Mouse (Mus musculus) embryonic facial prominence, embryonic 13.5 days (tissue): ENCODE measurements around the gene Foxo1. TPM values are rescaled to one million over a fixed set of nuclear protein-coding genes. Genes with fewer than 3 reads are reported as not detected.

Experiments
- ATAC-seq: fragments of 200-750 bp; cut with Nextera tagmentation; 2 replicates; pipeline ENCODE4 v1.8.0; 2017; ENCODE audit warnings: low read depth; ENCODE audit not compliant: insufficient number of reproducible peaks, insufficient read depth, low FRiP score, low TSS enrichment
- H3K27ac ChIP-seq: fragments of 300-500 bp; sonication (generic); 2 replicates; pipeline ENCODE4 v1.5.1; 2015; ENCODE audit warnings: moderate library complexity, mild to moderate bottlenecking, inconsistent platforms
- H3K27me3 ChIP-seq: fragments of 300-500 bp; sonication (generic); 2 replicates; pipeline ENCODE4 v1.6.1; 2015; ENCODE audit warnings: mild to moderate bottlenecking, inconsistent platforms
- H3K36me3 ChIP-seq: fragments of 300-500 bp; sonication (generic); 2 replicates; pipeline ENCODE4 v1.6.1; 2015; ENCODE audit warnings: mild to moderate bottlenecking, inconsistent platforms
- H3K4me1 ChIP-seq: fragments of 300-500 bp; sonication (generic); 2 replicates; pipeline ENCODE4 v1.6.1; 2015; ENCODE audit warnings: inconsistent platforms
- H3K4me2 ChIP-seq: fragments of 300-500 bp; sonication (generic); 2 replicates; pipeline ENCODE4 v1.6.1; 2015; ENCODE audit warnings: moderate library complexity, mild to moderate bottlenecking, inconsistent platforms
- H3K4me3 ChIP-seq: fragments of 300-500 bp; sonication (generic); 2 replicates; pipeline ENCODE4 v1.5.1; 2015; ENCODE audit warnings: mild to moderate bottlenecking, inconsistent platforms
- H3K9ac ChIP-seq: fragments of 300-500 bp; sonication (generic); 2 replicates; pipeline ENCODE4 v1.6.1; 2015; ENCODE audit warnings: mild to moderate bottlenecking, inconsistent platforms
- H3K9me3 ChIP-seq: fragments of 300-500 bp; sonication (generic); 2 replicates; pipeline ENCODE4 v1.6.1; 2016; ENCODE audit warnings: inconsistent platforms
- WGBS: fragments of 180-500 bp; shearing (Covaris S2); methylation state at CpG from one replicate; pipeline ENCODE4 v1.1.7; 2015; ENCODE audit warnings: mixed read lengths; 5-methylcytosine and 5-hydroxymethylcytosine counted together
- polyA plus RNA-seq: library from polyadenylated mRNA; unstranded; fragments of >200 nt; fragmentation: Nextera tagmentation; extraction: Ambion mirVana; gene quantifications from 2 replicates; pipeline ENCODE4 v1.2.1, GENCODE M21; 2015

The Foxo1 gene
- polyA plus RNA-seq, 1 experiment from 2014 or later, result 5.7 TPM

DNA sequence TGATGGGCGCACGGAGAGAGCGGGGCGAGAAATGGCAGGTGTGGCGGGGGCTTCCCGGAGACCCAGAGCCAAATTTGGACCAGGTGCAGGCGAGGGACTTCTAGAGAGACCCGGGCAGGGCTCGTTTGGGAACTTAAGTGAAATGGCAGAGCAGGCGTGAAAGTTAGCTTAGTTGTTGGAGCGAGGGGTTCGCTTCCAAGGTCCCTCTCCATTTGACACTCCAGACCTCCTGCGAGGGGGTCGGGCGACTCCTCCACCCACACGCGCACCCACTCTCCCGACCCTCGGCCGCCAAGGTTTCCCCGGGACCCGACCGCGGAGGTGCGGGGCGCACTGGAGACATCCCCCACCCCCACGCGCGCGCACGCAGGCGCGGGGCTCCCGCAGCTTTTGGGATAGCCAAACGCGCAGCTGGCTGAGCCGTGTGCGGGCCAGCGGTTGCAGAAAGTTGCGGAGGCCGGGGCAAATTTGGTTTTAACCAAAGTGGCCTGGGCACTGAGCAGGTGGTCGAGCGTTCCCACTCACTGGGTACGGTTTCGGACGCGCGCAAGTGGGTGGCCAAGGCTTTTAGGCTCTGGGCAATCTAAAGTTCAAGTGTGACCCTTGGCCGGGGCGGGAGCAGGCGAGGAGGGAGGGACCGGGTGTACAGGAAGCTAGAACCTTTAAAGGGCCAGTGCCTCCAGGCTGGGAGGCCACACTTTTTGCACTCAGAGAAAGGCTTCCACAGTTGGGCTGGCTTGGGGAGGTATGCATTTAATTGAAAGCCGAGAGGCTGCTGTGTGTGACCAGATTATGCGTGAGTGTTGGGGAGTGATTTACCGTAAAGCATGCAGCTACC is 1.6 kb downstream of the Foxo1 start:
- Histone ChIP-seq H3K4me3 (peak overlapping the region; percentile 79), H3K9ac (peak overlapping the region; percentile 88), H3K27me3 (peaks cover 32% of the 10 kb centered on the region), H3K4me1 (peaks cover 25% of the 10 kb centered on the region), H3K4me2 (peak overlapping the region; percentile 96), H3K36me3 (no peaks in the 10 kb centered on the region), H3K9me3 (no peaks in the 10 kb centered on the region), H3K27ac (0 out of 2 replicates have a peak overlapping the region, but pooled peaks have one; percentile 14)
- ATAC-seq, result no peak
- under 1% methylated on average over 55 of the region's 55 CpGs for WGBS

DNA sequence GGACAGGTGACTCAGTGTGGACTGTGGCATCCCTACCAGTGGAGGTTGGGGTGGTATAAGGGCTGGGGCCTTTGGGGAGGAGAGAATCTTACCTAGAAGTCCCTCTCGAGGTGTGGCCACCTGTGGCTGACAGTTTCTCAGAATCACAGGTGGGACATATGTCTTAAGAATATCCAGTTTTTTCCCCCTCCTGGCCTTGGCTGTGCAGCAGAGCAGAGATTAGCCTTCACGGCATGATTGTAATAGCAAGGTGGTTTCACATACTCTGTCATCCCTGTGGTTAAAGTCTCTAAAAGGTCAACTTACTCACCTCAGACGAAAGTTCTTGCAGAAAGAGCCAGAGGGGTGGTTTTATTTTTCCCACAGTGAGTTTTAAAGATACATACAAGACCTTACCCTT is 2.4 kb downstream of the Foxo1 start:
- peaks cover 27% of the 10 kb centered on the region for H3K27me3 ChIP-seq
- H3K4me3 ChIP-seq, result peak overlapping the region; percentile 79
- peak overlapping the region; percentile 88 for H3K9ac ChIP-seq
- H3K9me3 ChIP-seq, result no peaks in the 10 kb centered on the region
- H3K4me1 ChIP-seq, result peaks cover 30% of the 10 kb centered on the region
- H3K27ac ChIP-seq, result no peak overlapping the region
- no peak for ATAC-seq
- WGBS, result 18% methylated on average over 3 of the region's 3 CpGs
- H3K36me3 ChIP-seq, result no peaks in the 10 kb centered on the region
- peak overlapping the region; percentile 96 for H3K4me2 ChIP-seq

DNA sequence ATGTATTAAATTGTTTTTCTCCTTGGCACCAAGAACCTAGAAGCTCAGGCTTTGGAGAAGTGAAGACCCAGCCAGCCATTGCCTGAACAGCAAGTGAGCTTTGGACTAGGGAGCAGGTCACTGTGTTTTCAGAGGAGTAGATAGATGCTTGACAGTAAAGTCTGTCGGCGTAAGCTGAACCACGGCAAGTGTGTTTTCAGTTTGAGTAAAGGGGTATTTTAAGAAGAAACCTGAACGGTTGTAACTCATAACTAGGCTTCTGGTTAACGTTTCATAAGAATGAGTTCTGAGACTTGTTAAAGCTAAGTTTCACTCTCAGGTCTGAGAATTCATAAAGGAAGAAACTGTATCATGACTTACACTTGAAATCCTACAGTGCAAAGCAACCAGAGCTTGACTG is 3.2 kb downstream of the Foxo1 start:
- Histone ChIP-seq H3K4me3 (0 out of 2 replicates have a peak overlapping the region, but pooled peaks have one; percentile 2), H3K9ac (no peak overlapping the region), H3K27ac (no peak overlapping the region), H3K36me3 (no peaks in the 10 kb centered on the region), H3K27me3 (peaks cover 18% of the 10 kb centered on the region), H3K4me1 (peaks cover 28% of the 10 kb centered on the region), H3K4me2 (peak overlapping the region; percentile 96), H3K9me3 (no peaks in the 10 kb centered on the region)
- WGBS, result 55% methylated on average over 5 of the region's 5 CpGs
- ATAC-seq, result no peak

DNA sequence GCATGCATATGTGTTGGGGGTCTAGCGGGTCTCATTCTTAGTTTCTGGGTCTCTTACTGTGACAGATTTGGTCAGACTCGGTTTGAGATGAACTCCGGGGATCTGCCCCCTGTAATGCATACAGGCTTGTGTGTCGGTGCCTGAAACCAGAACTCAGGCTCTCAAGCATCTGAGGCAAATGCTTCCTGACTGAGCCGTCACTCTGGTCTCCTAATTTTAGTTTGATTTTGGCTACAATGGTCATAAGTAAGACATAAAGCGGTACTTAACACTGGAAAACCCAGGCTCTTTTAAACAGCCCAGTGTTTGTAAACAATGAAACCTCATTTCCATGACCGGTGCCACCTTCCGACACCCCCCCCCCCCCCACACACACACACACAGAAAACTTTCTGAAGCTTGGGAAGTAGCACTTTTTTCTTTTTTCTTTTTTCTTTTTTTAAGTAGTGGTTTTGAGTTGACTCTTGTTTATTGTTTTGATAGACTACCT is 4.3 kb downstream of the Foxo1 start:
- Histone ChIP-seq H3K9ac (no peak overlapping the region), H3K4me3 (no peak overlapping the region), H3K9me3 (no peaks in the 10 kb centered on the region), H3K4me1 (peaks cover 19% of the 10 kb centered on the region), H3K27me3 (peaks cover 9% of the 10 kb centered on the region), H3K36me3 (no peaks in the 10 kb centered on the region), H3K27ac (no peak overlapping the region), H3K4me2 (no peak overlapping the region)
- 55% methylated on average over 8 of the region's 8 CpGs for WGBS
- ATAC-seq, result no peak

DNA sequence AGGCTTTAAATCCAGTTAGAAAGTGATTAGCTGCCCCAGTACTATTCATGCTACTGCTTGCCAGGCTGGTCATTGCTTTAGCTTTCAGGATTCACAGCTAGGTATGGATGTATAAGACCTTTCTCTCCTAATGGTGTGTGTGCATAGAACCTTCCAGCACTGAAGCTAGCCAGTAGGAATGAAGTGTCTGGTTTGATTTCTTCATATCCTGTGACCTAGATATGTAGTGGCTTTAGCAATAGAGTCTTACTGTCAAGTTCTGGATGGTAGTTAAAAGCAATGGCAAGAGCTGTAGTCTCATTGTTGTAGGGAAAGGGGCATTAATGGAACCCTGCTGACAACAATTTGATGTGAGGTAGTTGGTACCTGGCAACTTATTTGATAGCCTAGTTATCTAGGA is 6.3 kb downstream of the Foxo1 start:
- no peaks in the 10 kb centered on the region for H3K36me3 ChIP-seq
- H3K9ac ChIP-seq, result no peak overlapping the region
- H3K4me3 ChIP-seq, result no peak overlapping the region
- H3K4me2 ChIP-seq, result no peak overlapping the region
- peaks cover 17% of the 10 kb centered on the region for H3K4me1 ChIP-seq
- peaks cover 8% of the 10 kb centered on the region for H3K27me3 ChIP-seq
- ATAC-seq, result no peak
- no peaks in the 10 kb centered on the region for H3K9me3 ChIP-seq
- H3K27ac ChIP-seq, result no peak overlapping the region

DNA sequence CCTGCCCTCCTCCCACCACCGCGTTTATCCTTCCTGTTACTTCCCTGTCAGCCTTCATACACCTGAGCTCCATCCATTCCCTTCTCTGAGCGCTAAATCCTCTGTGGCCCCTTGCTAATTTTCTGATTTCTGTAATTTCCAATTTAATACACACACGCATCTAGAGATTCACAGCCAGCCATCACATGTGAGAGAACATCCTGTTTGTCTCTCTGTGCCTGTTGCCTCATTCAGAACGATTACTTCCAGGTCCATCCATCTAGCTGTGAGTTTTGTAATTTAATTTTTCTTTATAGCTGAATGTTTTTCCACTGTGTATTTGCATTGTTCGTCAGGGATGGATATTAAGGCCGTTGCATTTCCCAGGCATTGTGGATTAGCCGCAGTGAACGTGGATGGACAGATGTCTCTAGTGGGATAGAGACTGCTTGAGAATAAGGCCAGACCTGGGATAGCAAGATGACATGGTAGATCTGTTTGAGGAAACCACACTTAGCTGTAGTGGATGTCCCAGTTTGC is 7.0 kb downstream of the Foxo1 start:
- Histone ChIP-seq H3K4me1 (peaks cover 10% of the 10 kb centered on the region), H3K27me3 (peaks cover 6% of the 10 kb centered on the region), H3K9me3 (no peaks in the 10 kb centered on the region), H3K4me3 (no peak overlapping the region), H3K27ac (no peak overlapping the region), H3K9ac (no peak overlapping the region), H3K4me2 (no peak overlapping the region), H3K36me3 (no peaks in the 10 kb centered on the region)
- 80% methylated on average over 9 of the region's 9 CpGs for WGBS
- no peak for ATAC-seq

DNA sequence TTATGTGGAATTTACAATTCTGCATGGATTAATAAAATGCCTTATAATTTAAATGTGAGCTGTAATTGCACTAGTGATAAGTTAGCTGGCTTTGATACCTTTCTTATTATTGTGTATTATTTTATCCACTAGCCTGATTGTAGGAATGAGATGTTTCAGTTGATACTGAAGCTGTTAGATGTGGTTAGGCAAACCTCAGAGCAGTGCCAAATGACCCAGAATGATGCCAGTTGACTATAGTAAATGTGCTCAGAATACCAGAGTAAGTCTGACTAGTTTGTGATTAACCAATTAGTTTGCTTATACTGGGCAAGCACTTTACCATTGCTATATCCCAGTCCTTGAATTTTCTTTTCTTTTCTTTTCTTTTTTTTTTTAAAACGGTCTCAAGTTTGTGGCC is 12.5 kb downstream of the Foxo1 start:
- Histone ChIP-seq H3K4me1 (peaks cover 3% of the 10 kb centered on the region; the same call in 1 of the 2 replicates), H3K9me3 (no peaks in the 10 kb centered on the region), H3K4me2 (no peak overlapping the region), H3K27me3 (no peaks in the 10 kb centered on the region), H3K27ac (no peak overlapping the region), H3K36me3 (no peaks in the 10 kb centered on the region), H3K4me3 (no peak overlapping the region), H3K9ac (no peak overlapping the region)
- ATAC-seq, result no peak
- WGBS, result 85% methylated on average over 1 of the region's 1 CpGs

DNA sequence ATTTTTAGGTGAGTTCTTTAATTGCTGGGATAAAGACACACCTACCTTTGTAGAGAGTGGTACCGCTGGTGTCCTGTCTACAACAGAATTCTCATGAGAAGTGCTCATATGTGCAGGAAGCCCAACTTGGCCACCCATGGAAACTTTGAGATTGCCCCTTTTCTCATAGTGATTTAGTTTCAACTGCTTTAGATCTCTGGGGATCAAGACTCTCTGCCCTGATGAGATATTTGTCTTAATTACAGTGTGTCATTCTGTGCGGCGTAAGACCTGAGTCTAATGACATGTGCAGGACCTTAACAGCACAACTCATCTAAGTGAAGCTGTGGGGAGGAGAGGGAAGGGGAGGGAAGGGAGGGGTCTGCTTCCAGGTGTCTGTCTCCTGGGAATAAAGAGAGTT is 13.7 kb downstream of the Foxo1 start:
- Histone ChIP-seq H3K9me3 (no peaks in the 10 kb centered on the region), H3K36me3 (no peaks in the 10 kb centered on the region), H3K4me3 (no peak overlapping the region), H3K4me2 (no peak overlapping the region), H3K27me3 (no peaks in the 10 kb centered on the region), H3K4me1 (peaks cover 3% of the 10 kb centered on the region; the same call in 1 of the 2 replicates), H3K27ac (no peak overlapping the region), H3K9ac (no peak overlapping the region)
- WGBS, result 66% methylated on average over 3 of the region's 3 CpGs
- ATAC-seq, result no peak

DNA sequence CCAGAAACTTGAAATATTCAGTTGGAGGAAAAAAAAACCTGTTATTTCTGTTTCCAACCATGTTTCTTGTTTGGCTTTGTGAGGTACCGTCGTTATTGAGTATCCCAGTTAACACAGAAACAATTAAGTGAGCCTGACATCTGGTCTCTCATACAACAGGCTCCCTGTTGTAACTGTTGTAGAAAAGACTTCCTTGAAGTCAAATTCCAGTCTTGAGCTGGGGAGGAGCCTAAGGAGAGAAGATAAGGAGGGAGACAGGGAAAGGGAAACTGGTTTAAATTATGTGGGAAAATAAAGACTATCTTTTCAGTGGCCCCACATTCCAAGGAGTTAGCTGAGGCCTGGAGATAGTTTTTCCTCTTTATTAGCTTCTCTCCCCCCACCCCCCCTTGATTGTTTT is 14.2 kb downstream of the Foxo1 start:
- ATAC-seq, result no peak
- 13% methylated on average over 2 of the region's 2 CpGs for WGBS
- Histone ChIP-seq H3K4me2 (no peak overlapping the region), H3K36me3 (no peaks in the 10 kb centered on the region), H3K9ac (no peak overlapping the region), H3K4me3 (no peak overlapping the region), H3K27ac (no peak overlapping the region), H3K27me3 (no peaks in the 10 kb centered on the region), H3K9me3 (no peaks in the 10 kb centered on the region), H3K4me1 (peaks cover 3% of the 10 kb centered on the region; the same call in 1 of the 2 replicates)

DNA sequence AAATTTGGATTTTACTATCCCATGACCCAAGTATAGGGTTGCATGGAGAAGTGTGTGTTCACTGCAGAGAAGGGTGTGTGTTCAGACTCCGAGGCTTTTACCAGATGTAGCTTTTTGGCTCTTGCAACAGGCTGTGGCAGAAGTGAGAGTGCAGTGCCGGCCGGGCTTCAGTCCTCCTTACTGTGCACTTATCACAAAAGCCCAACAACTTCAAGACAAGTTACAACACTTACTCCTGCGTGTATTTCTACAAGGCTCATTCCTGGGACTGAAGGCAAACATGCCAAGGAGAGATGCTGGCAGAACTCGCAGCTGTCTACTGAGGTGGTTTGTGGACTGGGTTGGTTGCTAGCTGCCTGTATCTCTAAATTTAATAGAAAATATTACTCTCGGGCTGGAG is 15.4 kb downstream of the Foxo1 start:
- Histone ChIP-seq H3K9me3 (no peaks in the 10 kb centered on the region), H3K36me3 (no peaks in the 10 kb centered on the region), H3K4me2 (no peak overlapping the region), H3K27ac (no peak overlapping the region; the same call in 1 of the 2 replicates), H3K4me3 (no peak overlapping the region), H3K9ac (no peak overlapping the region), H3K27me3 (no peaks in the 10 kb centered on the region), H3K4me1 (peaks cover 3% of the 10 kb centered on the region; the same call in 1 of the 2 replicates)
- ATAC-seq, result no peak
- WGBS, result 84% methylated on average over 6 of the region's 6 CpGs

DNA sequence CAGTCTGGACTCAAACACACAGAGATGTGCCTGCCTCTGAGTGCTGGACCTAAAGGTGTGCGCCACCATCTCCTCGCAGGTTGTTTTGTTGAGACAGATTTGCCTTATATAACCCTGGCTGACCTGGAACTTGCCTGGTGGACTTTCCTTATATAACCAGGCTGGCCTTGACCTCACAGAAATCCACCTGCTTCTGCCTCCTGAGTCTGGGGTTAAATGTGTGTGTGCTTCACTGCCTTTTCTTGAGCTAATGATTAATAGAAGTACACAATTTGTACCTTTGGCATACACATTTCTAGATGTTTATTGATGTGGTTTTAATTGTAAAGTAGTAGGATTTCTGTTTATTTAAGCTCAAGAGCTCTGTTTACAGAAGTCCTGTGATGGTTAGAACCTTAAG is 22.7 kb downstream of the Foxo1 start:
- H3K9ac ChIP-seq, result no peak overlapping the region
- no peak for ATAC-seq
- WGBS, result 98% methylated on average over 2 of the region's 2 CpGs

DNA sequence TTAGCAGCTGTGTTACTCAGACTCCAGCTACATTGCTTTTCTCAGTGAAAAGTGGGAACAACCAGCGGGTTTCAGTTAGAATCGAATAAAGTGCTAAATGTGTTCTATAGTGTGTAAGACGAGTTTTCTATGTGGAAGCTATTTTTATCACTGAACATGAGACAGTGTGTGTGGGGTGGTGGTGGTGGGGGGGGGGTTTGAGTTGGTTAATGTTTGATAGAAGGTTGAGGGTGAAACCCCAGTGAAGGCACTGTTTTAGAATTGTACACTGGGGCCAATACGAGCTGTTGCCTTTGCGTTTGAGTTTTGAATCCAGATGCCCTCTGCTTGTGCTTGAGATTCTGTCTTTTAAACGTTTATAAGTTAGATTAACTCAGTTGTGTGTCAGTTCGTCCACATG is 24.4 kb downstream of the Foxo1 start:
- no peak for ATAC-seq
- no peak overlapping the region for H3K4me2 ChIP-seq
- peaks cover 27% of the 10 kb centered on the region for H3K4me1 ChIP-seq
- H3K4me3 ChIP-seq, result no peak overlapping the region
- H3K27me3 ChIP-seq, result no peaks in the 10 kb centered on the region
- H3K36me3 ChIP-seq, result no peaks in the 10 kb centered on the region
- no peak overlapping the region for H3K9ac ChIP-seq
- H3K27ac ChIP-seq, result no peak overlapping the region
- H3K9me3 ChIP-seq, result no peaks in the 10 kb centered on the region
- WGBS, result 76% methylated on average over 7 of the region's 7 CpGs

More for the DNA sequence above, 22.7 kb downstream of the Foxo1 start:
- Histone ChIP-seq H3K27me3 (no peaks in the 10 kb centered on the region), H3K4me3 (no peak overlapping the region), H3K9me3 (no peaks in the 10 kb centered on the region), H3K4me2 (no peak overlapping the region), H3K4me1 (peaks cover 11% of the 10 kb centered on the region), H3K36me3 (no peaks in the 10 kb centered on the region), H3K27ac (no peak overlapping the region)
